Mouse (Mus musculus) kidney, postnatal 10 days (tissue): ENCODE measurements around the gene Gm45233.
"Not testable (repeated sequence)": the region's sequence is repeated elsewhere in the genome, so short reads cannot be mapped to it uniquely, and the experiment has no call there.

Source experiments
- DNase-seq: peaks from one replicate; pipeline ENCODE4 v3.0.0; 2021; ENCODE audit warnings: mixed read lengths

Gm45233 gene

DNA sequence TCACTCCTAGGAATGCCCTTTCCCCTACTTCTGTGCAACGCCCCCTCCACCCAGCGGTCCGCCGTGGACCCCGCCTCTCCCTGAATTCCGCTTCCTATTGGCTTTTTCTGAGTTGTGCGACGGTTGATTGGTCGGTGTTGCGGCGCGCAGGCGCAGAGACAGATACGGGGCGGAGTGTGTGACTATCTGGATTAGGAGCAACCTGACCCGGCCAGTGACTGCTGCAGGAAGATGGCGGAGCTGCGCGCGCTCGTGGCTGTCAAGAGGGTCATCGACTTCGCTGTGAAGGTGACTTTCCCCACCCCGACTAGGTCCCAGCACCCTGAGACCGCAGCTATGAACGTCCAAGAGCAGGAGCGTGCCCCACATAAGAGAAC, at the start of gene Gm45233, which contains the start of gene Etfb:
Gm45233 (plus strand) TSS at position 212 of the 377 bp plus-strand sequence.
Etfb (plus strand) TSS at position 167 of the 377 bp plus-strand sequence.
- peak; percentile 97 for DNase-seq

DNA sequence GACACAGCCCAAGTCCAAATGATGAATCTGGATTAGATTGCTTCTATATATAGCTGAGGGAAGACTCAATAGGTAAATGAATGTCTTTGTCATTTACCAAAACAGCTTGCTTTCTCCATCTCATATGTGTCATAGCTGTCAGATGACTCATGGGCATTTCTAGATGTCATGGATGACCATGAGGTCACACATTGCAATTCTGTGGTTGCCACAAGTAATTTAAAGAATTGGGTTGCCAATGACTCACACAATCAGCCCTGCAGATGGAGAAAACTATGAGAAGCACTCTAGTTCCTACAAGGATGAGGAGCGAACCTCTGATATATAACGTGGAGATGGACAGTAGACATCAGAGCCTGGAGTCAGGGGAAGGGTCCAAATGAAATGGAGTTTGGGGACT, 44.4 kb upstream of the Gm45233 start:
- DNase-seq: no peak

DNA sequence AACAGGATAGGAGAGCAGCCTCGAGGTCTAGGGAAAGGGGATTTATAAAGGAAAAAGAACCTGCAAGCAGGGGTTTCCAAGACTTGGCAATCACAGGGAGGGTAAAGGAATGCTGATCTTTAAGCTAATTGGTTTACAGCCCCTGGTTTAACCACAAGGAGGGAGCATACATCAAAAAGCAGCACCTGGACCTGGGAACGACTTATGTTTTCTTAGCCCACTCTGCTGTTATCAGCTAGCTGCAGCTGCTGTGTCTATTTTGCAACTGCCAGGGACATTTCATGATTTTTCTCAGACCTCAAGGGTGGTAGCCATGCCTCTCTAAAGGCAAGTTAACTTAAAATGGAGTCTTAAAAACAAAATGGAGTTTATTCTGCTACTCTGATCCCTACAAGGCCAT, 41.2 kb upstream of the Gm45233 start:
- DNase-seq: no peak

DNA sequence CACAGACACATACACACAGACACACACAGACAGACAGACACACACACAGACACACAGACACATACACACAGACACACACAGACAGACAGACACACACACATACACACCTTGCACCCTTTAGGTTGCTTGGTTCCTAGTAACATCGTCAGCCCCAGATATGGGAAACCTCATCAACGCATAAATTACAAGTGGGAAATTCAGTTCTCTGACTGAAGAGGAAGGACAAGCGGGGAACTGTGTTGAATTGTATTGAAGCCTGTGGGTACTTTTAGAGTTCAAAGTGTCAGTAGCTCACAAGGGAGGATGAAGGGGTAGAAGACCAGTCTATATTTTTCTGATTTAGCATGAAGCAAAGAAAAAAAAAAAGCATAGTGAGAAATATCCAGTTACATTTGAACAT, 36.4 kb upstream of the Gm45233 start:
- no peak for DNase-seq

DNA sequence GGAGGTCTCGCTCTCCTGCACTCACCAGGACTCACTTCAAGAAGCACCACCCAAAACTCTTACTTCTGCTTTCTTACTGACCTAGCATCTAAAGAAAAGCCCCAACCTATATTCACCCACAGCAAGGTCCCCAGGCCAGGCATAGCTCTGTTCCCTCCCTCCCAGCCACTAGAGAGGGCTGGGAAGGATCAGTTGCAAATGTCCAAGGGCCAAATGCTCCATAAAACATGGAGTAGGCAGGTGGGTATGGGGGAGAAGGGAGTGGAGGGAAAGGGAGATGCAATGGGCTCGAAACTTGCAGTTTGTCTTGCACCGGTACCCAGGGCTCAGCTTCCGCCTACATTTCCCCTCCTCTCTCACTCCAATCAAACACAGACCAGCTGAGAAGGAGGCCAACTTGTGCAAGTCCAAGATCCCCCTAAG, 35.8 kb upstream of the Gm45233 start, which contains the start of gene Siglecg:
Siglecg (plus strand) TSS at position 74 of the 423 bp plus-strand sequence.
- no peak for DNase-seq

DNA sequence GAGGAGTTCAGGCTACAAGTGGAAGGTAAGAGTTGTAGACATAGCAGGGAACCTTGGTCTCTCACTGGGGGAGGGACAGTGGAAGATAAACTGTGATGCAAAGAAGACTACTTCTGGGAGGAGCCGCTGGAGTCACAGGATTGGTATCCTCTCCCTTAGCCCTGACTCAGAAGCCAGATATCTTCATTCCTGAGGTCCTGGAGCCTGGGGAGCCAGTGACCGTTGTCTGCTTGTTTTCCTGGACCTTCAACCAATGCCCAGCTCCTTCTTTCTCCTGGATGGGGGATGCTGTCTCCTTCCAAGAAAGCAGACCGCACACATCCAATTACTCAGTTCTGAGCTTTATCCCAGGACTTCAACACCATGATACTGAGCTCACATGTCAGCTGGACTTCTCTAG, 34.8 kb upstream of the Gm45233 start:
- DNase-seq: no peak

DNA sequence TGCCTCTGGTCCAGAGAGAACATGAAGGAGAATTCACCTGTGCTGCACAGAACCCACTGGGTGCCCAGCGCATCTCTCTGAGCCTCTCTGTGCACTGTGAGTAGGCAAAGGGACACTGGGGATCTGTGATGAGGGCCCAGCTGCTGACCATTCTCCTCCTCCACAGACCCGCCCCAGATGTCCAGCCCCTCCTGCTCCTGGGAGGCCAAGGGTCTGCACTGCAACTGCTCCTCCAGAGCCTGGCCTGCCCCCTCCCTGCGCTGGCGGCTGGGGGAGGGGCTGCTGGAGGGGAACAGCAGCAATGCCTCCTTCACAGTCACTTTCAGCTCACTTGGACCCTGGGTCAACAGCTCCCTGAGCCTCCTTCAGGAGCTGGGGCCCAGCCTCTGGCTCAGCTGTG, 32.2 kb upstream of the Gm45233 start:
- DNase-seq: not testable (repeated sequence)

DNA sequence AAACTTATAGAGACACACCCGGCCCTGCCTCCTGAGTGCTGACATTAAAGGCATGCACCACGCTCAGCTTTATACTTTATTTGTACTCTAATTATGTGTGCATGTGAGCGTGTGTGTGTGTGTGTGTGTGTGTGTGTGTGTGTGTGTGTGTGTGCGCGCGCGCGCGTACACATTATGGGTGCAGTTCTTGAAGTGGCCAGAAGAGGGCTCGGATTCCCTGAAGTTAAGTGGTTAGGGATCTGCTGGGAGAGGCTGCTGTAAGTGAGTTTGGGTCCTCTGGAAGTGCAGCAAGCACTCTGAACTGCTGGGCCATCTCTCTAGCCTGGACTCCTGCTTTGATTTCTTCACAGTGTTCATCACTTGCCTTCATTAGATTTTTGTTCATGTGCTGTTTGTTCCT, 26.6 kb upstream of the Gm45233 start:
- no peak for DNase-seq

DNA sequence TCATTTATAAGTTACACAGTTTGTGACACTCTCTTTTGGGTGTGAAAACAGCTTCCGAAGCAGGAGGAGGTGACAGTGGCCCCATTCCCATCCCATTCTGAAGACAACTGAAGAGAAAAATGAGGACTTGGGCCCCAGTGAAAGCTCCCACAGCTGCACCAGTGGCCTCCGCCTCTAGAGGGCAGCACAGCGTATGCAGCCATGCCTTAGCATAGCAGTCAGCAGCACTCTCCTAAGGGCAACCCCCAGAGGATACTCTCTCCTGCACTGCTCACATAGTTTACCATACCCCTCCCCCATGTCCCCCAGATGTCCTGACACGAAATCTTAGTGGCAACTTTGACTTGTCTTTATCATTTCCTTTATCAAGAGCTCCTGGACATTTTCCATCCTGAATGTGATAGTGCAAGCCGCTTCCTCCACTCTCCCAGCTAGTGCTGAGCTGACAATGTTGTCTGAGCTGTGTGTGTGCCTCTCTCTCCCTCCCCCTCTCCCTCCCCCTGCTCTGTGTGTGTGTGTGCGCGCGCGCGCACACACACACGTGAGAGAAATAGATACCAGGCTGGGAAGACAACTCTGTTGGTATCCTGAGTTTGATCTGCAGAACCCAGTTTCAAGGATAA, 20.8 kb upstream of the Gm45233 start:
- peak; percentile 94 for DNase-seq

DNA sequence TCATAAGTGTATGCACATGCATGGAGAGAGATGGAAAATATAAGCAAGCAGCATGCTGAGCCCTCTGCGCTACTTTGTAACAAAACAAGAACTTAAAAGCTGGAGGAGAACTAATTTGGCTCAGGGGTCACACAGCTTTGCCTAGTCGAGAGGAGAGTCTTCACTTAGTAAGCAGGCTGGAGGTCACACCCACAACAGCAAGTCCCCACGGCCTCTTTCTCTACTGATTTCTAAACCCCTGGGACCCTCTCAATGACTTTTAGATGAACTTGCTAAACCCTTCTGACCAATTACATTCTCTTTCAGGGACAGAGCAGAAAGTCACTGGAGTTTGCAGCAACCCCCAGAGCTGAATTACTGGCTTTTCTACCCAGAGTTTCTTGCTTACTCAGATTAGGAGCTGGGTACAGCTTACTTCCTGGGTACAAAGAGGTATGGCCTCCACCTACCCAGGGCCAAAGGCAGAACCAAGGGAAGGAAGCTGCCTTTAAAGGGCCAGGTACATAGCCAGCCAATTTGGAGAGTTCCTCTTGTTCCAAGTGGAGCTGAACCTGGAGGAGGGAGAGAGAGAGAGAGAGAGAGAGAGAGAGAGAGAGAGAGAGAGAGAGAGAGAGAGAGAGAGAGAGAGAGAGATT, 19.8 kb upstream of the Gm45233 start:
- DNase-seq: no peak

DNA sequence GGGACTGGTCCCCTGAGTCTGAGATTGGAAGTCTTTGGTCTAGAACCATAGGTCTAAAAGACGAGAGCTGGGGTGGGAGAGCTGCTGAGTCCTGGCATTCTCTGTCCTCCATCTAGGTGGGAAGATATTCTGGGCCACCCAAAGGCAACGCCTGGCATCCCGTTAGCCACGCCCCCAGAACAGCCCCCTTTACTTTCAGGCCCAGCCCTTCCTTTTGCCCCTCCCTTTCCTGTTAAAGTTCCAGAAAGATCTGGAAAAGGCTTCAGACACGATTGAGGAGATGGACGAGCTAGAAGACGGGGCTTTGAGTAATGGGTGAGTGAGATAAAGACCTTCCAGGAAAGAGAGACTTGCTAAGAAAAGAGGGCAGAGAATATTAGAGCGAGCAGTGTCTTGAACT, 16.5 kb upstream of the Gm45233 start, which contains the start of gene Lim2:
Lim2 (plus strand) TSS at position 265 of the 400 bp plus-strand sequence.
- no peak for DNase-seq

DNA sequence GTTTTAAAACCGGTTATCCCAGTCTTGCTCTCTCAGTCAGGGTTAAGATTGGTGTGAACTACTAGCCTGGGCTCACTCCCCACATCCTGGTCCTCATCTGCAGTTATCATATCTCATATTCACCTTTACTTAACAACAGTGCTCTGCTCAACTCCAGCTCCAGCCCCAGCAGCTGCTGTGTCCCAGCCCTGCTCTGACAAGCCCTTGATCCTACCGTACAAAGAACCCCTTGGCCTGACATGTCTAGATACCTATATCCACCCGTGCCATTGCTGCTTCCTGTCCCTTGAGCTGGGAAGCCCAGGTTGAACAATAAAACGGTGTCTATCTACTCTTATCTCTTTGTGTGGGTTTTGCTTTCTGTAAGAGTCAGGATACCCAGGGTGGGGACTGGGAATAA, 14.4 kb upstream of the Gm45233 start:
- DNase-seq: no peak

DNA sequence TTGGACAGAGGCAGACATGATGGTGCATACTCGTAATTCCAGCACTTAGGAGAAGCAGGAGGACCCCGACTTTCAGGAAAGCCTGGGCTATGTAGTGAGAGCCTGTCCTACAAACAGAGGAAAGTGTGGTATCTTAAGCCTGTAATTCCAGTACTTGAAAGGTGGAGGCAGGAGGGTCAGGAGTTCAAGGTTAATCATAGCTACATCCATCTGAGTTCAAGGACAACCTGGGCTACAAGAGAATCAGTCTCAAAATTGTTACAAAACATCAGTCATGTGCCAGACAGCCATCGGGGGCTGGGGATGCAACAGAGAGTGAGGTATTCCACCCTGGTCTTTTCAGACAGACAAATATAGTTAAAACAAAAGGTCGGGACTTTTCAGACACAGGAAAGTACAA, 11.0 kb upstream of the Gm45233 start:
- DNase-seq: no peak

DNA sequence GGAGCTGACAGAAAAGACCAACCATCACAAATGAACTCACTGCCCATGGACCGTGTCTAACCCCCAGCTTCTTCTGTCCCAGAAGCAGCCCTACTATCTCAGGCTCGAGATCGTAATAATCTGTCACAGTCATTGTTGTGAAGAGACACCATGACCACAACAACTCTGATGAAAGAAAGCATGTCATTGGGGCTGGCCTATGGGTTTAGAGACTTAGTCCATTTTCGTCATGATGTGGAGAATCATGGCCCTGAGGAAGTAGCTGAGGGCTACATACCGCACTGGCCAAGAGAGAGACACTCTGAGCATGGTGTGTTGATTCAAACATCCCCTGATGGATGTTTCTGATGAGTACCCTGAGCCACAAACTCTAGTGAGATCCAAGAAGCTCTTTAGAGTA, 9.3 kb upstream of the Gm45233 start:
- no peak for DNase-seq

DNA sequence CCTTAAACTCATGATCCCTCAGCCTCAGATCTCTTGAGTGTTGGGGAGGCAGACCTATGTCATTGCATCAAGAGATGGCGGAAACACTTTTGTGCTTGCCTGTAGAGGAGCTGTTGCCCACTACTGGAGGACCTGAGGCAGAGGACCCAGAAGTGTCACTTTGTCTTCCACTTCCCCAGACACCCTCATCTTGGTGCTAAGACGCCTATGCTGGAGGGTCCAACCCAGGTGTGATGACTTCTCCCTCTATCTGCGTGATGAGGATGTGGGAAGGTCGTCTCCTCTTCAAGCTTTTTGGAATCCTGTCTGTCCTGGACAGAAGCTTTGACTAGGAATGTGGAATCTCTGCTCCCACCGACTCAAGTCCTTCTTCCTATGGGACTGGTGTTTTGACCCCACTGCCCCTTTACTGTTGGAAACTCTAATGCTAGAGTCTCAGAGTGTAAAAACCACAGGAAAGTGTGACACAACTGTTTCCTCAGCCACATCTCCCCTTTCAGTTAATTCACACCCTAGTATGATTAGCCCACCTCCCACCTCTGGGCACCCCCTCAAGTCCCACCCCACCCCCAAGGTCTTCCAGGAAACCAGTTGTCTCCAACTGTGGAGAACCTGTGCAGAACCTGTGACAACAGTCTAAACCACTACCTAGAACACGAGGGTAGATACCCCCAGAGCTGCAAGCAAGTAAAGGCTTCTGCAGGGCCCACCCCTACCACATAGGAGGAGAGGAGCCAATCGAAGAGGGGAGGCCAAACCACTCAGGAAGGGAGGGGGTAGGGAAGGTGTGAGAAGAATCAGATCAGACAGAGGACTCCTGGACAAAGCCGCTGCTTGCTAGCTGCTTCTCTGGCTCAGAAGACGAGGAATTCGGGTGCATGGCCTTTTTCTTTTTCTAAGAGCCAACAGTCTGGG, 7.3 kb upstream of the Gm45233 start, which contains the start of gene Nkg7:
Nkg7 (plus strand) TSS at position 733 of the 915 bp plus-strand sequence.
- DNase-seq: no peak

DNA sequence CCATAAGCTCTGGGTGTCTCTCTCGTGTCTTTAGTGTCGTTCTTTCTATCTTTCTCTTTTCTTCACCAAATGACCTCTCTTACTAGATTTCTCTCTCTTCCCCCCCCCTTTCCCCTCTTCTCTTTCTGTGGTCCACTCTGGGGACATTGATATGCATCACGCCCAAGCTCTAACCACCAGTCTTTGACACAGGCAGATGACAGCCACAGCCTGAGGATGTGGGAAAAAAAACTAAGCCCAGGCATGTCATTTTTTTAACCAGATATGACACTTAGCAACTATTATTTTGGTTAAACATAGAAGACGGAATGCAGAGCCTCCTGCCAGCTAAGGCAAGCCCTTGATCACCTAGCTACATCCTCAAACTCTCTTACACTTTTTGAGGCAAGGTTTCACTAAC, 5.3 kb upstream of the Gm45233 start:
- DNase-seq: no peak

DNA sequence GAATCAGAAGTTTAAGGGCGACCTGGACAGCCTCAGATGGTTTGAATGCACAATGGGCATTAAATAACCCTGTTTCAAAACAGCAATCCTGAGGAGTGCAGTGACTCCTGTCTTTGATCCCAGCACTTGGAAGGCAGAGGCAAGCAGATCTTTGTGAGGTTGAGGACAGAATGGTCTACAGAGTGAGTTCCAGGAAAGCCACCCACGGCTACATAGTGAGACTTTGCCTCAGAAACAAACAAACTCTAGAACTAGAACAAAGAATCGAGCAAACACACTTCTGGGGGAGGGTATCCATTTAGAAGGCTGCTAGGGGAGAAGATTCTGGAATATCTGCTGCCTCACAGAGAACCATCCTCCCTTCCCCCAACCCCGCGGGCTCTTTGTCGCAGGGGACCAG, 3.4 kb upstream of the Gm45233 start, which contains the start of gene Cldnd2:
Cldnd2 (plus strand) TSS at position 301 of the 400 bp plus-strand sequence.
- no peak for DNase-seq

DNA sequence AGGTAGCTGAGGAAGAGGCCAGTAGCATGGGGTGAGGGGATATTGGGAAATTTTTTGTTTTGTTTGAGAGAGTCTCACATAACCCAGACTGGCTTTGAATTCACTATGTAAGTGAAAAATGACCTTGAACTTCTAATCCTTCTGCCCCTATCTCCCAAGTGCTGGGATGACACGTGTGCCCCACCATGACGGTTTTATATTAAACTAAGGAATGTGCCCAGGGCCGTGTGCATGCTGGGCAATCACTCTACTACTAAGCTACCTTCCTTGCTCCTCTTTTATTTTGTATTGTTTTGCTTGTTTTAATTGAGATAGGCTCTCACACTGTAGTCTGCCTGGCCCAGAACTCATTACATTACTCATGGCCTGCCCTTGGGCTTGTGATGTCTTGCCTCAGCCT, 2.9 kb upstream of the Gm45233 start:
- no peak for DNase-seq

DNA sequence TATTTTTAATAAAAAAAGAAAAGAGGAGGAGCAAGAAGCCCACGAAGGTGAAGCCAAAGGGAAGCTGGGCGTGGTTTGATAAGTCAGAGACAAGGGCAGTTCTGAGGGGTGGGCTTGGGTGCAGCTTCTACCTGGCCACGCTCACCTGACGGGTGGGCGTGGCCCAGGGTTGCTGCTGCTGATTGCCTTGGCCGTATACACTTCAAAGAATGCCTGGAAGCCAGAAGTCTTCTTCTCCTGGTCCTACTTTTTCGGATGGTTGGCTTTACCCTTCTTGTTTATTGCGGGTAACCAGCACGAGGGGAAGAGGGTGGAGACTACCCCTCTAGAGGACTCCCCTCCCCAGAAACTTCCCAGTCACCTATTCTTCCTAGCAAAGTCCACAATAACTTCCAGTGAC, 1.2 kb upstream of the Gm45233 start:
- DNase-seq: peak; percentile 40

DNA sequence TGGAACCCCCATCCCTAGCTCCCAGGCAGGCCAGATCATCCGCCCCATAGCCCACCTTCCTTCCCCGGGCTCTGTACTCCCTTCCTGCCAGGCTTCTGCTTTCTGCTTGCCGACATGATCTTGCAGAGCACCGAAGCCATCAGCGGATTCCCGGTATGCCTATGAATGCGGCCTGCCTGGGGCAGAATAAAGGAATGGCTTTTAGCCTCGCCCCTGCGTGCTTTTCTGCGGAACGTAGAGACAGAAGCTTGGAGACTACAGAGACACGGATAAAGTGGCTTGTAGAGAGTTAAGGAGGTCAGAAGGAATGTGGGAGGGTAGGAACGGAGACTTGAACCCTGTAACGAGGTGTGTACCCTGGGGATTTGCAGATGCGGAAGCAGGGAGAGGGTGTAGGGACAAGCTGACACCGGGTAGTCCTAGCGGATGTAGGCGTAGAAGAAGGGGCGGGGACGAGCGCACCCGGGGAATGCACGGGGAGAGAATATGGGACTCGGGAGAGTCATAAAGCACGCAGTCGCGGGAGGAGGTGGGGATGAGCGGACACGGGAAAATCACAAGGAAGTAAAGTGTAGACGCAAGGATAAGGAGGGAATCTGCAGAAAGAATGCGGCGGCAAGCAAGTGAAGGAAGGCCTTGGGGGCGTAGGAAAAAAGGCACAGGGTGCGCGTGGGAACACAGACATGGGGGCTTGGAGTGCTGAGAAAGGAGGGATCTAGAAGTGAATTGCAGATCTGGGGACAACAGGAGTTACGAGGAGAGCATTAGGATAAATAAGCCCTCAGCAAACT, 607 bp upstream of the Gm45233 start:
- DNase-seq: peak; percentile 91

DNA sequence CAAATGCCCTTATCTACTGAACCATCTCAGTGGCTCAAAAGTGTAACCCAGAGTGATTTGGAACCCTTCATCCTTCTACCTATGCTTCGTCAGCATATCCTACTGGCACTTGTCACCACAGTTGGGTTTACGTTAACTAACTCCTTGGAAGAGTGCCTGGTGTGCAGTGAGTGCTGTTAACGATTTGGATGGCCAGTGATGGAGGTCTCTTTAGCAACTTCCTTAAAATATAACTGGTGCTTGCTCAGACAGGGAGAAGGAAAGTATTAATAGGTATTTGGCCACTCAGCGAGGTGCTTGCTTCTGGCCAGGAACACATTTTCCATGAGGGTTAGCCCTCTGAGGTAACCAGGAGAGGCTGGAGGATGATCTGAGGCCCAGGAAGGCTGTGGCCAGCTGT, 3.9 kb downstream of the Gm45233 start:
- DNase-seq: no peak

DNA sequence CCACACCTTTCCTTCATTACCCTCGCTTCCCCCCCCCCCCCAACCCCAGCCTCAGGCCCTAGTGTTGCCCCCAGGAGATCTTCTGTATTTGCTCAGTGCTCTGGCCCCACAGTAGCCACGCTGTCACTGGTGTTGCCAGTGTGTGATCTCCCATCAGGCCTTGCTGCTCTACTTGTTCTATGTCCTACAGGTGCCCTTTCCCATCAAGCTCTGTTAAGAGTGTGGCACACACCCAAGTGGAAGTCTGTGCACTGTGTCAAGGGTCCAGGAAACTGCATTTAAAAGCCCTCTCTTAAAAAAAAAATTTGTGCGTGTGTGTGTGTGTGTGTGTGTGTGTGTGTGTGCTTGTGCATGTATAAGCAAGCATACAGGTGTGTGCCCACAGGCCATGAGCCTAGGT, 4.3 kb downstream of the Gm45233 start:
- DNase-seq: peak; percentile 31

DNA sequence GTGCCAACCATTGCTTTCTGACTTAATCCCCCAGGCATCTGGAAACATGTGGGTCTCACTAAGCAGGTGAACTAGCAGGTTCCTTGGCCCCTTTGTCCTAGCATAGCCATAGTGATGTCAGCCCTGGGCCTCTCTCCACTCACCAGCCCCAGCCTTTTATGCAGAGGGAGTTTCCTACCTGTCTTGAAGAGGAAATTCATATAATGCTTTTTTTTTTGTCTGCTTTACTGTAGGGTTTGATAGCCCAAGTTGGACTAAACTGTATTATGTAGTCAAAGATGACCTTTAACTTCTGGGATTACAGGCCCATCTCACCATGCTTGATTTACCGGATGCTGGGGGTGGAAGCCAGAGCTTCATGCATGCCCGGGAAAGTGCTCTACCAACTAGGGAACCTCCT, 5.9 kb downstream of the Gm45233 start:
- DNase-seq: no peak
